Mouse (Mus musculus): ENCODE results near the gene 1500009L16Rik. TPM values are rescaled to one million over a fixed set of nuclear protein-coding genes. Genes with fewer than 3 reads are reported as not detected.

The 1500009L16Rik gene
- polyA plus RNA-seq, 1 experiment = 1.3 TPM

- 75% methylated on average over 10 of the region's 10 CpGs for WGBS
- no peak for TF ChIP-seq POLR2A (IDR thresholded peaks at IDR 0.05; ENCODE audit: low read depth, low read length)
Measured at GRCm38 (mm10) chr10:83711769-83712168, 10.9 kb upstream of the 1500009L16Rik start.

GRCm38 (mm10) chr10:83718855-83719474 lies 3.7 kb upstream of the 1500009L16Rik start:
- no peaks in the 10 kb centered on the region for H3K36me3 ChIP-seq (ENCODE audit: control insufficient read depth, insufficient read depth, low read length)
- no peak overlapping the region for H3K4me3 ChIP-seq (ENCODE audit: insufficient read depth, low read depth, low read length)
- DNase-seq = no peak
- WGBS = 78% methylated on average over 12 of the region's 12 CpGs
- H3K27ac ChIP-seq (ENCODE audit: insufficient read depth, low read depth, low read length) = no peak overlapping the region
- H3K4me1 ChIP-seq (ENCODE audit: control insufficient read depth, insufficient read depth, low read length) = no peaks in the 10 kb centered on the region
- H3K27me3 ChIP-seq (replicated peaks; ENCODE audit: control insufficient read depth, insufficient read depth, low read length) = no peaks in the 10 kb centered on the region
- TF ChIP-seq POLR2A (IDR thresholded peaks at IDR 0.05; ENCODE audit: low read depth, low read length) (no peak), CTCF (conservative IDR thresholded peaks at IDR 0.05; ENCODE audit: insufficient read depth, insufficient read length, low read depth, low read length) (no peak)

More at GRCm38 (mm10) chr10:83711769-83712168, 10.9 kb upstream of the 1500009L16Rik start:
- no peak overlapping the region for H3K27ac ChIP-seq (ENCODE audit: insufficient read depth, low read depth, low read length)
- no peaks in the 10 kb centered on the region for H3K4me1 ChIP-seq (ENCODE audit: control insufficient read depth, insufficient read depth, low read length)
- no peak for DNase-seq
- H3K36me3 ChIP-seq (ENCODE audit: control insufficient read depth, insufficient read depth, low read length) = no peaks in the 10 kb centered on the region
- no peaks in the 10 kb centered on the region for H3K27me3 ChIP-seq (replicated peaks; ENCODE audit: control insufficient read depth, insufficient read depth, low read length)
- H3K4me3 ChIP-seq (ENCODE audit: insufficient read depth, low read depth, low read length) = no peak overlapping the region

- no peak for TF ChIP-seq CTCF (conservative IDR thresholded peaks at IDR 0.05; ENCODE audit: insufficient read depth, insufficient read length, low read depth, low read length)
- no peak for TF ChIP-seq POLR2A (IDR thresholded peaks at IDR 0.05; ENCODE audit: low read depth, low read length)
- Histone ChIP-seq H3K27me3 (replicated peaks; ENCODE audit: control insufficient read depth, insufficient read depth, low read length) (no peaks in the 10 kb centered on the region), H3K36me3 (ENCODE audit: control insufficient read depth, insufficient read depth, low read length) (no peaks in the 10 kb centered on the region), H3K4me1 (ENCODE audit: control insufficient read depth, insufficient read depth, low read length) (no peaks in the 10 kb centered on the region), H3K4me3 (ENCODE audit: insufficient read depth, low read depth, low read length) (peak overlapping the region; percentile 36), H3K27ac (ENCODE audit: insufficient read depth, low read depth, low read length) (no peak overlapping the region)
- DNase-seq = no peak
- WGBS = under 1% methylated on average over 23 of the region's 23 CpGs
Measured at GRCm38 (mm10) chr10:83723055-83723454, 390 bp downstream of the 1500009L16Rik start.

- no peaks in the 10 kb centered on the region for H3K36me3 ChIP-seq (ENCODE audit: control insufficient read depth, insufficient read depth, low read length)
- DNase-seq = no peak
- no peak overlapping the region for H3K27ac ChIP-seq (ENCODE audit: insufficient read depth, low read depth, low read length)
- H3K4me1 ChIP-seq (ENCODE audit: control insufficient read depth, insufficient read depth, low read length) = no peaks in the 10 kb centered on the region
- 91% methylated on average over 15 of the region's 15 CpGs for WGBS
- no peak for TF ChIP-seq POLR2A (IDR thresholded peaks at IDR 0.05; ENCODE audit: low read depth, low read length)
- peak; percentile 29 for TF ChIP-seq CTCF (conservative IDR thresholded peaks at IDR 0.05; ENCODE audit: insufficient read depth, insufficient read length, low read depth, low read length)
- H3K4me3 ChIP-seq (ENCODE audit: insufficient read depth, low read depth, low read length) = no peak overlapping the region
- no peaks in the 10 kb centered on the region for H3K27me3 ChIP-seq (replicated peaks; ENCODE audit: control insufficient read depth, insufficient read depth, low read length)
Measured at GRCm38 (mm10) chr10:83724351-83725059, 1.8 kb downstream of the 1500009L16Rik start.

- no peaks in the 10 kb centered on the region for H3K36me3 ChIP-seq (ENCODE audit: control insufficient read depth, insufficient read depth, low read length)
- no peak overlapping the region for H3K27ac ChIP-seq (ENCODE audit: insufficient read depth, low read depth, low read length)
- H3K4me1 ChIP-seq (ENCODE audit: control insufficient read depth, insufficient read depth, low read length) = no peaks in the 10 kb centered on the region
- TF ChIP-seq CTCF (conservative IDR thresholded peaks at IDR 0.05; ENCODE audit: insufficient read depth, insufficient read length, low read depth, low read length) (no peak), POLR2A (IDR thresholded peaks at IDR 0.05; ENCODE audit: low read depth, low read length) (no peak)
- 65% methylated on average over 11 of the region's 11 CpGs for WGBS
- no peaks in the 10 kb centered on the region for H3K27me3 ChIP-seq (replicated peaks; ENCODE audit: control insufficient read depth, insufficient read depth, low read length)
- H3K4me3 ChIP-seq (ENCODE audit: insufficient read depth, low read depth, low read length) = no peak overlapping the region
- no peak for DNase-seq
Measured at GRCm38 (mm10) chr10:83726164-83726563, 3.5 kb downstream of the 1500009L16Rik start.

GRCm38 (mm10) chr10:83727846-83728245 lies 5.2 kb downstream of the 1500009L16Rik start:
- 81% methylated on average over 5 of the region's 5 CpGs for WGBS
- Histone ChIP-seq H3K27ac (ENCODE audit: insufficient read depth, low read depth, low read length) (no peak overlapping the region), H3K4me3 (ENCODE audit: insufficient read depth, low read depth, low read length) (no peak overlapping the region), H3K4me1 (ENCODE audit: control insufficient read depth, insufficient read depth, low read length) (no peaks in the 10 kb centered on the region), H3K36me3 (ENCODE audit: control insufficient read depth, insufficient read depth, low read length) (no peaks in the 10 kb centered on the region), H3K27me3 (replicated peaks; ENCODE audit: control insufficient read depth, insufficient read depth, low read length) (no peaks in the 10 kb centered on the region)
- peak; percentile 39 for DNase-seq
- TF ChIP-seq POLR2A (IDR thresholded peaks at IDR 0.05; ENCODE audit: low read depth, low read length) (no peak), CTCF (conservative IDR thresholded peaks at IDR 0.05; ENCODE audit: insufficient read depth, insufficient read length, low read depth, low read length) (no peak)

GRCm38 (mm10) chr10:83728529-83728928 lies 5.9 kb downstream of the 1500009L16Rik start:
- TF ChIP-seq CTCF (conservative IDR thresholded peaks at IDR 0.05; ENCODE audit: insufficient read depth, insufficient read length, low read depth, low read length) (no peak), POLR2A (IDR thresholded peaks at IDR 0.05; ENCODE audit: low read depth, low read length) (no peak)
- Histone ChIP-seq H3K27me3 (replicated peaks; ENCODE audit: control insufficient read depth, insufficient read depth, low read length) (no peaks in the 10 kb centered on the region), H3K36me3 (ENCODE audit: control insufficient read depth, insufficient read depth, low read length) (no peaks in the 10 kb centered on the region), H3K4me3 (ENCODE audit: insufficient read depth, low read depth, low read length) (no peak overlapping the region), H3K27ac (ENCODE audit: insufficient read depth, low read depth, low read length) (no peak overlapping the region), H3K4me1 (ENCODE audit: control insufficient read depth, insufficient read depth, low read length) (no peaks in the 10 kb centered on the region)
- DNase-seq = no peak
- 83% methylated on average over 6 of the region's 6 CpGs for WGBS
